Mouse (Mus musculus): ENCODE data around the gene Dst. TPM values are rescaled to one million over a fixed set of nuclear protein-coding genes. Genes with fewer than 3 reads are reported as not detected.
A peak's percentile ranks its signal among the peaks of the same experiment; 100 is the strongest.

Gene Dst
- total and polyA plus RNA-seq, 3 experiments: 9.1 to 28.0 (median 20.5) TPM

DNA sequence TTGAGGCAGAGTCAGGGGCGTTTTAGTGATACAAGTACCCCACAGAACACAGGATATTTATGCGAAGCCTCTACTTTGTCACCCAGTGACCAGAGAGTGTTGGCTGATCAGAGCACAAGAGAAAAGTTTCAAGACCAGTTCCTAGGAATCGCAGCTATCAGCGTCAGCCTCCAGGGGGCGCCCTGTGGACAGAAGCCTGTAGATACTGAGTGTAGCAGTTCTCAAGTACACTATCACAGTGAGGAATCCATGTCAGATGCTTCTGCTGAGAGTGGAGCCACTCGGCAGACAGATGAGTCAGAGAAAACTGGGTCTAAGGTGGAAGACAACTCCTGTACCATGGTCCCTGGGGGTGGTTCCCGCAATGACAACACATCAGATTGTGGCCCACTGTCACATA is 281.9 kb downstream of the Dst start:
- Histone ChIP-seq H3K9me3 (replicated peaks; ENCODE audit: low read length) (no peaks in the 10 kb centered on the region), H3K27ac (ENCODE audit: insufficient read depth, low read depth) (no peak overlapping the region), H3K4me1 (ENCODE audit: control insufficient read depth in 1 of 2, insufficient read depth in 2 of 2) (no peaks in the 10 kb centered on the region), H3K4me3 (replicated peaks in 1 of 3; ENCODE audit: low read depth in 2 of 3, low read length in 2 of 3, poor library complexity in 1 of 3) (no peak overlapping the region), H3K79me2 (replicated peaks; ENCODE audit: control insufficient read depth, extremely low read depth, insufficient read depth, poor library complexity, severe bottlenecking) (no peaks in the 10 kb centered on the region), H3K36me3 (replicated peaks in 1 of 2; ENCODE audit: control insufficient read depth in 1 of 2, insufficient read depth in 1 of 2, low read length in 1 of 2) (peaks cover 0 to 76% of the 10 kb centered on the region in 2 experiments), H3K27me3 (replicated peaks) (no peaks in the 10 kb centered on the region), H3K4me2 (ENCODE audit: insufficient read depth, low read depth, poor library complexity, severe bottlenecking) (no peak overlapping the region), H3K9ac (ENCODE audit: insufficient read depth, low read depth) (no peak overlapping the region)
- peak; percentile 67 for DNase-seq (ENCODE audit: extremely low read depth)
- dilution Hi-C loops (cut with MboI; ENCODE audit: extremely low pct_ligation_motif_present, extremely low pct_unique_long_range_greater_than_20kb, low sequenced_read_pairs): no loop called here
- TF ChIP-seq SMC3 (IDR thresholded peaks at IDR 0.05; ENCODE audit: low read depth, low read length): peak; percentile 39
- no peak for TF ChIP-seq IRF4 (IDR thresholded peaks at IDR 0.05; ENCODE audit: low read depth, low read length)
- TF ChIP-seq CTCF (conservative IDR thresholded peaks at IDR 0.05 in 1 of 2, IDR thresholded peaks at IDR 0.05 in 1 of 2; ENCODE audit: low read depth in 2 of 2, low read length in 2 of 2): peak; percentile 67 to 77
- TF ChIP-seq NRF1 (IDR thresholded peaks at IDR 0.05; ENCODE audit: low read depth, low read length): no peak
- no peak for TF ChIP-seq GABPA (IDR thresholded peaks at IDR 0.05; ENCODE audit: insufficient replicate concordance, low read depth, low read length)
- TF ChIP-seq RAD21 (IDR thresholded peaks at IDR 0.05; ENCODE audit: low read depth, low read length): peak; percentile 27
- no peak for TF ChIP-seq BHLHE40 (IDR thresholded peaks at IDR 0.05; ENCODE audit: low read depth, low read length)
- TF ChIP-seq ZKSCAN1 (IDR thresholded peaks at IDR 0.05; ENCODE audit: borderline replicate concordance, low read depth, low read length): no peak
- TF ChIP-seq MEF2A (IDR thresholded peaks at IDR 0.05; ENCODE audit: borderline replicate concordance, low read depth, low read length): no peak
- TF ChIP-seq SIN3A (IDR thresholded peaks at IDR 0.05; ENCODE audit: low read length): no peak
- no peak for TF ChIP-seq EP300 (IDR thresholded peaks at IDR 0.05; ENCODE audit: low read length)
- no peak for TF ChIP-seq MAZ (IDR thresholded peaks at IDR 0.05; ENCODE audit: low read depth, low read length)
- TF ChIP-seq ELF1 (IDR thresholded peaks at IDR 0.05; ENCODE audit: low read depth, low read length): no peak
- TF ChIP-seq UBTF (IDR thresholded peaks at IDR 0.05; ENCODE audit: low read depth, low read length): no peak
- in situ Hi-C loops (cut with MboI; ENCODE audit: low pct_ligation_motif_present, low pct_unique_long_range_greater_than_20kb, low sequenced_read_pairs): no loop called here

DNA sequence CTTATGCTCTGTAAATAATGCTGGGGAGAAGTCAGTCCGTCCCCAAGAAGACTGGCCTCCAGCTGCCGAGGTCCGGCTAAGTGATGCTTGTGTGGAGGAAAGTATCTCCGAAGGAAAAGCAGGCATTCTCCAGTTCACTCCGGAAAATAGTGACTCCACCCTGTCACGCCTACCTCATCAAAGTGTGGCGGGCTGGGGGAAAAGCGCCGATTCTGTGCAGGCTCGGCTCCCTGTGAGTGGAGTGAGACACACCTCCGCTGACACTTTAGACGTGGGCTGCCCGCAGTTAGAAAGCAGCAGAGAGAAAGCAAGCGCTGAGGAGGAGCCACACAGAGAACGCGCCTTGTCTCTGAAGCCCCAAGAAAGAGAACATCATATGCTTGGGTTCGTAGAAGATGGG is 284.1 kb downstream of the Dst start:
- Histone ChIP-seq H3K9me3 (replicated peaks; ENCODE audit: low read length) (no peaks in the 10 kb centered on the region), H3K4me2 (ENCODE audit: insufficient read depth, low read depth, poor library complexity, severe bottlenecking) (no peak overlapping the region), H3K79me2 (replicated peaks; ENCODE audit: control insufficient read depth, extremely low read depth, insufficient read depth, poor library complexity, severe bottlenecking) (no peaks in the 10 kb centered on the region), H3K9ac (ENCODE audit: insufficient read depth, low read depth) (no peak overlapping the region), H3K27me3 (replicated peaks) (no peaks in the 10 kb centered on the region), H3K4me3 (replicated peaks in 1 of 3; ENCODE audit: low read depth in 2 of 3, low read length in 2 of 3, poor library complexity in 1 of 3) (no peak overlapping the region), H3K4me1 (ENCODE audit: control insufficient read depth in 1 of 2, insufficient read depth in 2 of 2) (no peaks in the 10 kb centered on the region), H3K27ac (ENCODE audit: insufficient read depth, low read depth) (no peak overlapping the region), H3K36me3 (replicated peaks in 1 of 2; ENCODE audit: control insufficient read depth in 1 of 2, insufficient read depth in 1 of 2, low read length in 1 of 2) (peaks cover 3 to 90% of the 10 kb centered on the region in 2 experiments)
- TF ChIP-seq SIN3A (IDR thresholded peaks at IDR 0.05; ENCODE audit: low read length): no peak
- no peak for TF ChIP-seq PAX5 (IDR thresholded peaks at IDR 0.05; ENCODE audit: low read length)
- TF ChIP-seq ZKSCAN1 (IDR thresholded peaks at IDR 0.05; ENCODE audit: borderline replicate concordance, low read depth, low read length): no peak
- TF ChIP-seq ZNF384 (IDR thresholded peaks at IDR 0.05; ENCODE audit: low read depth, low read length): no peak
- no peak for TF ChIP-seq TBP (conservative IDR thresholded peaks at IDR 0.05; ENCODE audit: low read depth, low read length)
- TF ChIP-seq CHD2 (IDR thresholded peaks at IDR 0.05; ENCODE audit: low read length): no peak
- no peak for DNase-seq (ENCODE audit: extremely low read depth)
- dilution Hi-C loops (cut with MboI; ENCODE audit: extremely low pct_ligation_motif_present, extremely low pct_unique_long_range_greater_than_20kb, low sequenced_read_pairs): no loop called here
- in situ Hi-C loops (cut with MboI; ENCODE audit: low pct_ligation_motif_present, low pct_unique_long_range_greater_than_20kb, low sequenced_read_pairs): no loop called here
